17 mouse cellular contexts compared by ENCODE assay signal in genomic region chr10:123156392-123156791, GRCm38 (mm10). TPM values are rescaled to one million over a fixed set of nuclear protein-coding genes. Genes with fewer than 3 reads are reported as not detected.
DNase-seq lines count a peak whose midpoint lies in the region; ATAC-seq and TF ChIP-seq lines count a peak whose summit lies in the region.
"Had no signal": no experiment of that assay in that cellular context is flagged by ENCODE, and none has a peak within 500 bp of the region (broad histone marks: within the 10 kb centered on the region; RNA-seq: fewer than 3 reads in every experiment).

No protein-coding gene starts in this region.

- no peak overlapping the region for H3K4me2 ChIP-seq in hindbrain, embryonic 14.5 days (replicated peaks)
- no peak overlapping the region for H3K4me2 ChIP-seq in hindbrain, embryonic 12.5 days (replicated peaks)
- H3K4me2 ChIP-seq in intestine, postnatal 0 days (replicated peaks; ENCODE audit: low read depth), result no peak overlapping the region
- H3K4me2 ChIP-seq in lung, postnatal 0 days (replicated peaks; ENCODE audit: low read depth, low read length), result no peak overlapping the region
- H3K4me2 ChIP-seq: liver, embryonic 12.5 days; lung, embryonic 14.5 days; midbrain, embryonic 13.5 days had no signal

- H3K9ac ChIP-seq in hindbrain, embryonic 14.5 days, result no peak overlapping the region
- H3K9ac ChIP-seq in hindbrain, embryonic 12.5 days, result no peak overlapping the region
- no peak overlapping the region for H3K9ac ChIP-seq in intestine, postnatal 0 days (ENCODE audit: low read depth, low read length)
- H3K9ac ChIP-seq in lung, postnatal 0 days (replicated peaks; ENCODE audit: low read depth), result no peak overlapping the region
- H3K9ac ChIP-seq: liver, embryonic 12.5 days; lung, embryonic 14.5 days; midbrain, embryonic 13.5 days had no signal

- no peak for ATAC-seq in hindbrain, embryonic 14.5 days (ENCODE audit: low FRiP score)
- ATAC-seq in hindbrain, embryonic 12.5 days (ENCODE audit: low FRiP score), result no peak
- ATAC-seq in intestine, postnatal 0 days, result no peak
- no peak for ATAC-seq in lung, postnatal 0 days
- ATAC-seq: CD4-positive, CD25-positive, alpha-beta regulatory T cell, adult 4 months; liver, embryonic 12.5 days; midbrain, embryonic 13.5 days had no signal

- H3K27ac ChIP-seq in hindbrain, embryonic 14.5 days, result no peak overlapping the region
- H3K27ac ChIP-seq in hindbrain, embryonic 12.5 days, result no peak overlapping the region
- no peak overlapping the region for H3K27ac ChIP-seq in intestine, postnatal 0 days (ENCODE audit: low read depth, low read length)
- no peak overlapping the region for H3K27ac ChIP-seq in lung, postnatal 0 days (ENCODE audit: low read length)
- H3K27ac ChIP-seq: gastrocnemius, adult 2 months; liver, embryonic 12.5 days; midbrain, embryonic 13.5 days had no signal

- peak; percentile 77 to 83 for DNase-seq in cerebellum, postnatal 10 days
- DNase-seq in cerebellum, adult 9-10 months, result no peak
- DNase-seq in hindbrain, embryonic 14.5 days (ENCODE audit: low spot score), result peak; percentile 36
- DNase-seq in adipocyte (ENCODE audit: low spot score), result peak; percentile 8
- DNase-seq in layer of hippocampus, adult 9-11 months, result peak; percentile 63
- DNase-seq in lung, postnatal 0 days (ENCODE audit: low spot score), result no peak
- DNase-seq: adrenal gland, adult 2 months; gastrocnemius, adult 2 months; kidney, adult 11 months; kidney, postnatal 10 days; lung, embryonic 14.5 days had no signal

- H3K36me3 ChIP-seq in hindbrain, embryonic 14.5 days (replicated peaks; ENCODE audit: control insufficient read depth, insufficient read depth), result peaks cover 38% of the 10 kb centered on the region
- H3K36me3 ChIP-seq in hindbrain, embryonic 12.5 days, result peaks cover 14% of the 10 kb centered on the region; the same call in 1 of the 2 replicates
- H3K36me3 ChIP-seq in intestine, postnatal 0 days (ENCODE audit: control insufficient read depth, insufficient read depth), result peaks cover 26% of the 10 kb centered on the region
- no peaks in the 10 kb centered on the region for H3K36me3 ChIP-seq in lung, postnatal 0 days (ENCODE audit: insufficient read depth, low read length)

- 70% methylated on average over 2 of the region's 2 CpGs for WGBS in hindbrain, embryonic 14.5 days
- WGBS in hindbrain, embryonic 12.5 days, result 84% methylated on average over 2 of the region's 2 CpGs
- WGBS in intestine, postnatal 0 days, result 78% methylated on average over 2 of the region's 2 CpGs
- 74% methylated on average over 2 of the region's 2 CpGs for WGBS in lung, postnatal 0 days

- no peaks in the 10 kb centered on the region for H3K27me3 ChIP-seq in hindbrain, embryonic 14.5 days (ENCODE audit: control insufficient read depth, insufficient read depth, low read length)
- H3K27me3 ChIP-seq in hindbrain, embryonic 12.5 days, result no peaks in the 10 kb centered on the region
- no peaks in the 10 kb centered on the region for H3K27me3 ChIP-seq in intestine, postnatal 0 days (replicated peaks; ENCODE audit: control insufficient read depth, insufficient read depth, low read length)
- H3K27me3 ChIP-seq in lung, postnatal 0 days (replicated peaks; ENCODE audit: insufficient read depth, low read length), result no peaks in the 10 kb centered on the region
- H3K27me3 ChIP-seq: liver, embryonic 12.5 days; midbrain, embryonic 13.5 days had no signal

- H3K4me1 ChIP-seq in hindbrain, embryonic 14.5 days (replicated peaks; ENCODE audit: control insufficient read depth, insufficient read depth, low read length), result no peaks in the 10 kb centered on the region
- no peaks in the 10 kb centered on the region for H3K4me1 ChIP-seq in hindbrain, embryonic 12.5 days
- H3K4me1 ChIP-seq in intestine, postnatal 0 days (replicated peaks; ENCODE audit: control insufficient read depth, insufficient read depth, low read length), result no peaks in the 10 kb centered on the region
- no peaks in the 10 kb centered on the region for H3K4me1 ChIP-seq in lung, postnatal 0 days (ENCODE audit: insufficient read depth, low read depth, low read length)
- H3K4me1 ChIP-seq: liver, embryonic 12.5 days; midbrain, embryonic 13.5 days had no signal

- TF ChIP-seq CTCF in intestine, postnatal 0 days (IDR thresholded peaks at IDR 0.05; ENCODE audit: low read depth), result no peak
- no peak for TF ChIP-seq CTCF in lung, postnatal 0 days (IDR thresholded peaks at IDR 0.05)

- H3K9me3 ChIP-seq in hindbrain, embryonic 14.5 days (ENCODE audit: control insufficient read depth, low read length), result no peaks in the 10 kb centered on the region
- no peaks in the 10 kb centered on the region for H3K9me3 ChIP-seq in hindbrain, embryonic 12.5 days (replicated peaks)
- H3K9me3 ChIP-seq in intestine, postnatal 0 days (ENCODE audit: control insufficient read depth), result no peaks in the 10 kb centered on the region
- no peaks in the 10 kb centered on the region for H3K9me3 ChIP-seq in lung, postnatal 0 days (ENCODE audit: low read length)
- H3K9me3 ChIP-seq: G1E; liver, embryonic 12.5 days; midbrain, embryonic 13.5 days had no signal

- TF ChIP-seq EP300 in lung, postnatal 0 days (IDR thresholded peaks at IDR 0.05), result no peak

- no peak overlapping the region for H3K4me3 ChIP-seq in hindbrain, embryonic 14.5 days (replicated peaks; ENCODE audit: low read length)
- no peak overlapping the region for H3K4me3 ChIP-seq in hindbrain, embryonic 12.5 days
- no peak overlapping the region for H3K4me3 ChIP-seq in intestine, postnatal 0 days (ENCODE audit: low read depth, low read length)
- H3K4me3 ChIP-seq in lung, postnatal 0 days (ENCODE audit: low read depth, low read length), result no peak overlapping the region
- H3K4me3 ChIP-seq: gastrocnemius, adult 2 months; liver, embryonic 12.5 days; midbrain, embryonic 13.5 days had no signal

RNA-seq across cellular contexts. Expression of gene Usp15, which starts 40.4 kb away (rescaled TPM):
- polyA plus RNA-seq in hindbrain, embryonic 14.5 days (2014; fragmentation: Nextera tagmentation; extraction: Ambion mirVana), result 93.2 and 99.7 TPM in 2 replicates
- 70.8 and 74.7 TPM in 2 replicates for polyA plus RNA-seq in hindbrain, embryonic 12.5 days (2016; fragmentation: Nextera tagmentation; extraction: Ambion mirVana)
- polyA plus RNA-seq in intestine, postnatal 0 days (2015; fragmentation: Nextera tagmentation; extraction: Ambion mirVana), result 48.0 and 56.4 TPM in 2 replicates
- polyA plus RNA-seq in lung, postnatal 0 days (2015; fragmentation: Nextera tagmentation; extraction: Ambion mirVana), result 48.2 and 52.8 TPM in 2 replicates

Comparison
In these comparisons a context has a peak if more than half of its experiments do, and no peak if none do; other contexts are left out.
1. DNase-seq: peak in cerebellum, postnatal 10 days (2 of 2), hindbrain, embryonic 14.5 days (single experiment), adipocyte (single experiment) and layer of hippocampus, adult 9-11 months (single experiment); none in cerebellum, adult 9-10 months (single experiment) and lung, postnatal 0 days (single experiment).